In genomic region chr2:152240580-152240979, GRCm38 (mm10) we compare ENCODE assay signal across 26 mouse cellular contexts. TPM values are rescaled to one million over a fixed set of nuclear protein-coding genes. Genes with fewer than 3 reads are reported as not detected.
DNase-seq lines count a peak whose midpoint lies in the region; ATAC-seq and TF ChIP-seq lines count a peak whose summit lies in the region.
"Had no signal": no experiment of that assay in that cellular context is flagged by ENCODE, and none has a peak within 500 bp of the region (broad histone marks: within the 10 kb centered on the region; RNA-seq: fewer than 3 reads in every experiment).

No protein-coding gene starts in this region.

- no peak overlapping the region for H3K4me3 ChIP-seq in kidney, adult 2 months (ENCODE audit: insufficient read depth, low read depth, low read length)
- H3K4me3 ChIP-seq in MEL (ENCODE audit: control insufficient read depth in 1 of 2, insufficient read depth in 1 of 2, low read depth in 2 of 2, low read length in 2 of 2): no peak overlapping the region
- no peak overlapping the region for H3K4me3 ChIP-seq in hindbrain, embryonic 11.5 days (ENCODE audit: low read depth, low read length)
- H3K4me3 ChIP-seq in embryonic facial prominence, embryonic 10.5 days: no peak overlapping the region
- H3K4me3 ChIP-seq: embryonic facial prominence, embryonic 13.5 days; forebrain, embryonic 10.5 days; forebrain, embryonic 13.5 days; gastrocnemius, adult 2 months; heart, adult 2 months; heart, embryonic 10.5 days; hindbrain, embryonic 13.5 days; intestine, embryonic 15.5 days had no signal

- no peak for ATAC-seq in hindbrain, embryonic 11.5 days (ENCODE audit: low FRiP score)
- ATAC-seq: activated CD4-positive, CD25-positive, alpha-beta regulatory T cell, adult 4 months; forebrain, embryonic 13.5 days; forebrain, embryonic 16.5 days; hindbrain, embryonic 16.5 days had no signal

- H3K27ac ChIP-seq in kidney, adult 2 months (ENCODE audit: insufficient read depth, low read depth, low read length): no peak overlapping the region
- H3K27ac ChIP-seq in MEL (ENCODE audit: control insufficient read depth, low read depth, low read length): no peak overlapping the region
- H3K27ac ChIP-seq in hindbrain, embryonic 11.5 days (ENCODE audit: low read depth, low read length): no peak overlapping the region
- no peak overlapping the region for H3K27ac ChIP-seq in embryonic facial prominence, embryonic 10.5 days (replicated peaks)
- H3K27ac ChIP-seq: embryonic facial prominence, embryonic 13.5 days; forebrain, embryonic 10.5 days; forebrain, embryonic 13.5 days; gastrocnemius, adult 2 months; heart, adult 2 months; heart, embryonic 10.5 days; hindbrain, embryonic 13.5 days; intestine, embryonic 15.5 days had no signal

- H3K79me2 ChIP-seq in MEL (ENCODE audit: control insufficient read depth, insufficient read depth, low read length, poor library complexity): peaks cover 62% of the 10 kb centered on the region

- no peak overlapping the region for H3K4me2 ChIP-seq in hindbrain, embryonic 11.5 days (replicated peaks; ENCODE audit: low read depth, low read length)
- H3K4me2 ChIP-seq: embryonic facial prominence, embryonic 13.5 days; forebrain, embryonic 13.5 days; hindbrain, embryonic 13.5 days; intestine, embryonic 15.5 days had no signal

- H3K9ac ChIP-seq in MEL (ENCODE audit: control insufficient read depth, low read depth, low read length, poor library complexity, severe bottlenecking): no peak overlapping the region
- H3K9ac ChIP-seq in hindbrain, embryonic 11.5 days (ENCODE audit: low read depth, low read length): no peak overlapping the region
- H3K9ac ChIP-seq: embryonic facial prominence, embryonic 13.5 days; forebrain, embryonic 13.5 days; hindbrain, embryonic 13.5 days; intestine, embryonic 15.5 days had no signal

- DNase-seq in kidney, adult 2 months: peak; percentile 16
- no peak for DNase-seq in kidney, adult 8-10 months
- DNase-seq in 3T3-L1 (ENCODE audit: low read depth, low spot score) (peak; percentile 67), MEL (ENCODE audit: low read depth, low spot score) (peak; percentile 28), adipocyte (ENCODE audit: low spot score) (peak; percentile 45)
- no peak for DNase-seq in hindbrain, embryonic 11.5 days (ENCODE audit: low spot score)
- DNase-seq in urinary bladder, adult 18-20 months (ENCODE audit: low spot score in 2 of 2): no peak
- DNase-seq in embryonic facial prominence, embryonic 10.5 days (ENCODE audit: low spot score): no peak
- DNase-seq: adrenal gland, postnatal 14 days; cerebellum, adult 11 months; cerebellum, adult 2 months; cerebellum, adult 9-11 months; cerebellum, postnatal 25 days; gastrocnemius, adult 2 months; gastrocnemius, postnatal 25 days; heart, adult 2 months; kidney, adult 11 months had no signal

- no peaks in the 10 kb centered on the region for H3K36me3 ChIP-seq in kidney, adult 2 months (ENCODE audit: control insufficient read depth, insufficient read depth, low read length)
- H3K36me3 ChIP-seq in MEL (ENCODE audit: control insufficient read depth in 1 of 2, insufficient read depth in 2 of 2, low read length in 2 of 2): peaks cover 11 to 40% of the 10 kb centered on the region in 2 experiments
- peaks cover 3% of the 10 kb centered on the region; the same call in 1 of the 2 replicates for H3K36me3 ChIP-seq in hindbrain, embryonic 11.5 days (ENCODE audit: control insufficient read depth, insufficient read depth, low read length)
- peaks cover 67% of the 10 kb centered on the region for H3K36me3 ChIP-seq in embryonic facial prominence, embryonic 10.5 days (replicated peaks)

- no peak for TF ChIP-seq EP300 in MEL (IDR thresholded peaks at IDR 0.05; ENCODE audit: low read depth in 1 of 2, low read length in 2 of 2)

- H3K27me3 ChIP-seq in kidney, adult 2 months (replicated peaks; ENCODE audit: control insufficient read depth, insufficient read depth, low read length): no peaks in the 10 kb centered on the region
- H3K27me3 ChIP-seq in MEL (ENCODE audit: control insufficient read depth in 1 of 2, insufficient read depth in 2 of 2, low read length in 2 of 2): no peaks in the 10 kb centered on the region
- no peaks in the 10 kb centered on the region for H3K27me3 ChIP-seq in hindbrain, embryonic 11.5 days (ENCODE audit: control insufficient read depth, insufficient read depth, low read length)
- H3K27me3 ChIP-seq in embryonic facial prominence, embryonic 10.5 days (replicated peaks; ENCODE audit: low read depth, poor library complexity, severe bottlenecking): no peaks in the 10 kb centered on the region
- H3K27me3 ChIP-seq: embryonic facial prominence, embryonic 13.5 days; forebrain, embryonic 13.5 days; hindbrain, embryonic 13.5 days; intestine, embryonic 15.5 days had no signal

- no peak for TF ChIP-seq CTCF in kidney, adult 2 months (conservative IDR thresholded peaks at IDR 0.05; ENCODE audit: insufficient read depth, insufficient read length, low read depth, low read length)
- no peak for TF ChIP-seq CTCF in MEL (IDR thresholded peaks at IDR 0.05 in 2 of 3, conservative IDR thresholded peaks at IDR 0.05 in 1 of 3; ENCODE audit: control insufficient read depth in 1 of 3, insufficient read depth in 1 of 3, low read depth in 2 of 3, low read length in 3 of 3, poor library complexity in 1 of 3, severe bottlenecking in 1 of 3)

- peaks cover 4% of the 10 kb centered on the region; the same call in 1 of the 2 replicates for H3K4me1 ChIP-seq in kidney, adult 2 months (ENCODE audit: control insufficient read depth, insufficient read depth, low read length)
- H3K4me1 ChIP-seq in MEL (ENCODE audit: control insufficient read depth in 1 of 2, insufficient read depth in 2 of 2, low read length in 2 of 2): no peaks in the 10 kb centered on the region
- no peaks in the 10 kb centered on the region for H3K4me1 ChIP-seq in hindbrain, embryonic 11.5 days (replicated peaks; ENCODE audit: control insufficient read depth, insufficient read depth, low read length)
- no peaks in the 10 kb centered on the region for H3K4me1 ChIP-seq in embryonic facial prominence, embryonic 10.5 days
- H3K4me1 ChIP-seq: embryonic facial prominence, embryonic 13.5 days; forebrain, embryonic 10.5 days; heart, embryonic 10.5 days; hindbrain, embryonic 13.5 days had no signal

- H3K9me3 ChIP-seq in MEL (replicated peaks; ENCODE audit: insufficient read depth, low read length): no peaks in the 10 kb centered on the region
- H3K9me3 ChIP-seq in hindbrain, embryonic 11.5 days (ENCODE audit: control insufficient read depth, low read length): no peaks in the 10 kb centered on the region
- peaks cover 4% of the 10 kb centered on the region; the same call in 1 of the 2 replicates for H3K9me3 ChIP-seq in embryonic facial prominence, embryonic 10.5 days
- H3K9me3 ChIP-seq: embryonic facial prominence, embryonic 13.5 days; forebrain, embryonic 13.5 days; heart, embryonic 10.5 days; hindbrain, embryonic 13.5 days; intestine, embryonic 15.5 days had no signal

- no peak for TF ChIP-seq POLR2A in kidney, adult 2 months (IDR thresholded peaks at IDR 0.05; ENCODE audit: low read depth, low read length)
- TF ChIP-seq POLR2A in MEL (IDR thresholded peaks at IDR 0.05; ENCODE audit: control insufficient read depth in 1 of 2, insufficient read depth in 1 of 2, low read depth in 1 of 2, low read length in 2 of 2, poor library complexity in 1 of 2): no peak

- 14% methylated on average over 2 of the region's 2 CpGs for WGBS in kidney, adult 2 months
- WGBS in hindbrain, embryonic 11.5 days: 69% methylated on average over 2 of the region's 2 CpGs
- 64% methylated on average over 2 of the region's 2 CpGs for WGBS in embryonic facial prominence, embryonic 10.5 days

- no peak for TF ChIP-seq RAD21 in MEL (IDR thresholded peaks at IDR 0.05; ENCODE audit: low read depth, low read length)

TF ChIP-seq in MEL, 35 proteins besides CTCF, POLR2A, EP300 and RAD21:
- TF ChIP-seq MEF2A (IDR thresholded peaks at IDR 0.05; ENCODE audit: extremely low read depth, insufficient replicate concordance, low read depth, low read length, poor library complexity, severe bottlenecking) (no peak), GATA1 (IDR thresholded peaks at IDR 0.05; ENCODE audit: low read depth, low read length) (0 out of 2 replicates have a peak, but pooled peaks have one; percentile 29)
TF ChIP-seq in MEL: peak in this region for 1.

RNA-seq across cellular contexts. Expression of gene Csnk2a1, which starts 13.9 kb away (rescaled TPM):
- 26.1 and 35.0 TPM in 2 replicates for polyA plus RNA-seq in kidney, adult 2 months (2012; rRNA removed)
- total RNA-seq in MEL (2012; rRNA removed): 130 and 140 TPM in 2 replicates
- polyA plus RNA-seq in MEL (2012; ENCODE audit: insufficient read depth in 1 of 2, insufficient read length in 2 of 2, low read depth in 1 of 2, low replicate concordance in 2 of 2, missing spikeins in 1 of 2): 10 to 100 TPM in 1 of 2 experiments, not detected in 1; 88.5 TPM
- 70.3 and 135 TPM in 2 replicates for polyA plus RNA-seq in hindbrain, embryonic 11.5 days (2014; fragmentation: Nextera tagmentation; extraction: Ambion mirVana)
- 77.8 and 82.6 TPM in 2 replicates for polyA plus RNA-seq in embryonic facial prominence, embryonic 10.5 days (2016; fragmentation: Nextera tagmentation; extraction: Ambion mirVana)

RNA-seq across cellular contexts. Expression of gene Tbc1d20, which starts 53.0 kb away (rescaled TPM):
- 54.6 and 59.5 TPM in 2 replicates for polyA plus RNA-seq in kidney, adult 2 months (2012; rRNA removed)
- 19.2 and 19.6 TPM in 2 replicates for total RNA-seq in MEL (2012; rRNA removed)
- 10 to 100 TPM in 1 of 2 experiments, not detected in 1; 31.4 TPM for polyA plus RNA-seq in MEL (2012; ENCODE audit: insufficient read depth in 1 of 2, insufficient read length in 2 of 2, low read depth in 1 of 2, low replicate concordance in 2 of 2, missing spikeins in 1 of 2)
- 23.7 and 24.2 TPM in 2 replicates for polyA plus RNA-seq in hindbrain, embryonic 11.5 days (2014; fragmentation: Nextera tagmentation; extraction: Ambion mirVana)
- polyA plus RNA-seq in embryonic facial prominence, embryonic 10.5 days (2016; fragmentation: Nextera tagmentation; extraction: Ambion mirVana): 30.8 and 32.0 TPM in 2 replicates

Comparison
In these comparisons a context has a peak if more than half of its experiments do, and no peak if none do; other contexts are left out.
1. DNase-seq: peak in kidney, adult 2 months (single experiment), 3T3-L1 (single experiment), MEL (single experiment) and adipocyte (single experiment); none in kidney, adult 8-10 months (0 of 2), hindbrain, embryonic 11.5 days (single experiment), urinary bladder, adult 18-20 months (0 of 2) and embryonic facial prominence, embryonic 10.5 days (single experiment).